Mouse (Mus musculus) MEL (cell line): Measurements from ENCODE around the gene Dtl. TPM values are rescaled to one million over a fixed set of nuclear protein-coding genes. Genes with fewer than 3 reads are reported as not detected.

ENCODE experiments used
- DNase-seq: peaks from one replicate; pipeline ENCODE4 v3.0.0; 2011; ENCODE audit warnings: low read depth, low spot score
- H3K27ac ChIP-seq: 2 replicates; pipeline ENCODE4 v1.5.1; 2012; ENCODE audit warnings: low read depth, mild to moderate bottlenecking, control low read depth, low read length, moderate library complexity; ENCODE audit not compliant: control insufficient read depth
- H3K27me3 ChIP-seq, 2 experiments: fragments of 150-350 bp in 1 of 2; sonication (generic) in 1 of 2; 2 replicates each; pipeline ENCODE4 v1.6.1; 2012; ENCODE audit warnings: low read length in 2 of 2, mild to moderate bottlenecking in 2 of 2, improper control_type of control experiment in 1 of 2, moderate library complexity in 1 of 2; ENCODE audit not compliant: insufficient read depth in 2 of 2, control insufficient read depth in 1 of 2
- H3K36me3 ChIP-seq, 2 experiments: 2 replicates each; pipeline ENCODE4 v1.6.1; 2012 to 2014; ENCODE audit warnings: low read length in 2 of 2, improper control_type of control experiment in 1 of 2, inconsistent platforms in 1 of 2, mild to moderate bottlenecking in 1 of 2; ENCODE audit not compliant: insufficient read depth in 2 of 2, control insufficient read depth in 1 of 2
- H3K4me1 ChIP-seq, 2 experiments: fragments of 150-350 bp in 1 of 2; sonication (generic) in 1 of 2; 2 replicates each; pipeline ENCODE4 v1.6.1; 2012; ENCODE audit warnings: low read length in 2 of 2, improper control_type of control experiment in 1 of 2, mild to moderate bottlenecking in 1 of 2; ENCODE audit not compliant: insufficient read depth in 2 of 2, control insufficient read depth in 1 of 2
- H3K4me3 ChIP-seq, 2 experiments: fragments of 150-350 bp in 1 of 2; sonication (generic) in 1 of 2; 2 replicates each; pipeline ENCODE4 v1.5.1; 2012; ENCODE audit warnings: low read depth in 2 of 2, low read length in 2 of 2, mild to moderate bottlenecking in 2 of 2, moderate library complexity in 2 of 2, control low read depth in 1 of 2, improper control_type of control experiment in 1 of 2; ENCODE audit not compliant: control insufficient read depth in 1 of 2, insufficient read depth in 1 of 2
- H3K79me2 ChIP-seq: 2 replicates; pipeline ENCODE4 v1.6.1; 2012; ENCODE audit warnings: mild to moderate bottlenecking, low read length, moderate library complexity; ENCODE audit not compliant: control insufficient read depth, poor library complexity, insufficient read depth
- H3K9ac ChIP-seq: 2 replicates; pipeline ENCODE4 v1.6.1; 2012; ENCODE audit warnings: low read depth, mild to moderate bottlenecking, control low read depth, low read length, moderate library complexity; ENCODE audit not compliant: control insufficient read depth, poor library complexity, severe bottlenecking
- H3K9me3 ChIP-seq: fragments of 150-350 bp; sonication (generic); replicated peaks from 2 replicates; pipeline ENCODE4 v1.6.1; 2012; ENCODE audit warnings: mild to moderate bottlenecking, low read length, improper control_type of control experiment, moderate library complexity; ENCODE audit not compliant: insufficient read depth
- CHD1 ChIP-seq: IDR thresholded peaks from 2 replicates; pipeline ENCODE4 v1.6.1; 2012; ENCODE audit warnings: low read depth, mild to moderate bottlenecking, inconsistent platforms, low read length, improper control_type of control experiment
- E2F4 ChIP-seq: IDR thresholded peaks from 2 replicates; pipeline ENCODE4 v1.6.1; 2011; ENCODE audit warnings: low read depth, low read length, improper control_type of control experiment, borderline replicate concordance
- ELF1 ChIP-seq: IDR thresholded peaks from 2 replicates; pipeline ENCODE4 v1.6.1; 2014; ENCODE audit warnings: low read depth, mild to moderate bottlenecking, inconsistent platforms, low read length, improper control_type of control experiment, moderate library complexity
- HCFC1 ChIP-seq: IDR thresholded peaks from 2 replicates; pipeline ENCODE4 v1.6.1; 2012; ENCODE audit warnings: low read depth, mild to moderate bottlenecking, inconsistent platforms, low read length, improper control_type of control experiment, moderate library complexity
- MAFK ChIP-seq: IDR thresholded peaks from 2 replicates; pipeline ENCODE4 v1.6.1; 2011; ENCODE audit warnings: low read depth, mild to moderate bottlenecking, low read length, improper control_type of control experiment, borderline replicate concordance
- MAZ ChIP-seq: IDR thresholded peaks from 2 replicates; pipeline ENCODE4 v1.6.1; 2012; ENCODE audit warnings: low read depth, mild to moderate bottlenecking, inconsistent platforms, low read length, improper control_type of control experiment
- MEF2A ChIP-seq: IDR thresholded peaks from 2 replicates; pipeline ENCODE4 v1.6.1; 2014; ENCODE audit warnings: low read depth, mild to moderate bottlenecking, inconsistent platforms, low read length, improper control_type of control experiment; ENCODE audit not compliant: poor library complexity, insufficient replicate concordance, severe bottlenecking; ENCODE audit errors: extremely low read depth
- MXI1 ChIP-seq: IDR thresholded peaks from 2 replicates; pipeline ENCODE4 v1.6.1; 2011; ENCODE audit warnings: mild to moderate bottlenecking, low read depth, low read length, improper control_type of control experiment
- POLR2A ChIP-seq, 2 experiments: IDR thresholded peaks; 2 replicates each; pipeline ENCODE4 v1.6.1; 2011 to 2012; ENCODE audit warnings: low read length in 2 of 2, mild to moderate bottlenecking in 2 of 2, control low read depth in 1 of 2, improper control_type of control experiment in 1 of 2, low read depth in 1 of 2, moderate library complexity in 1 of 2; ENCODE audit not compliant: control insufficient read depth in 1 of 2, insufficient read depth in 1 of 2, poor library complexity in 1 of 2
- POLR2AphosphoS5 ChIP-seq: IDR thresholded peaks from 2 replicates; pipeline ENCODE4 v1.6.1; 2012; ENCODE audit warnings: low read depth, borderline replicate concordance, mild to moderate bottlenecking, inconsistent platforms, low read length, moderate library complexity, mixed read lengths
- RAD21 ChIP-seq: IDR thresholded peaks from 2 replicates; pipeline ENCODE4 v1.6.1; 2011; ENCODE audit warnings: mild to moderate bottlenecking, low read depth, low read length, improper control_type of control experiment
- SIN3A ChIP-seq: IDR thresholded peaks from 2 replicates; pipeline ENCODE4 v1.6.1; 2012; ENCODE audit warnings: low read length, improper control_type of control experiment, inconsistent platforms
- TBP ChIP-seq: IDR thresholded peaks from 2 replicates; pipeline ENCODE4 v1.8.0; 2011; ENCODE audit warnings: low read depth, low read length, improper control_type of control experiment
- TCF12 ChIP-seq: IDR thresholded peaks from 2 replicates; pipeline ENCODE4 v1.6.1; 2014; ENCODE audit warnings: low read depth, mild to moderate bottlenecking, inconsistent platforms, low read length, improper control_type of control experiment, moderate library complexity
- USF1 ChIP-seq: IDR thresholded peaks from 2 replicates; pipeline ENCODE4 v1.6.1; 2014; ENCODE audit warnings: low read depth, mild to moderate bottlenecking, inconsistent platforms, low read length, improper control_type of control experiment, moderate library complexity
- ZC3H11A ChIP-seq: IDR thresholded peaks from 2 replicates; pipeline ENCODE4 v1.6.1; 2012; ENCODE audit warnings: low read depth, mild to moderate bottlenecking, inconsistent platforms, low read length, improper control_type of control experiment
- ZKSCAN1 ChIP-seq: IDR thresholded peaks from 2 replicates; pipeline ENCODE4 v1.6.1; 2012; ENCODE audit warnings: low read depth, mild to moderate bottlenecking, inconsistent platforms, low read length, improper control_type of control experiment, moderate library complexity
- ZMIZ1 ChIP-seq: IDR thresholded peaks from 2 replicates; pipeline ENCODE4 v1.6.1; 2012; ENCODE audit warnings: low read depth, mild to moderate bottlenecking, inconsistent platforms, low read length, improper control_type of control experiment, moderate library complexity
- polyA plus RNA-seq, 2 experiments: library from polyadenylated mRNA; stranded (reverse) in 1 of 2; unstranded in 1 of 2; fragments of >175 nt in 1 of 2; fragments of >200 nt in 1 of 2; gene quantifications; 2 replicates each; pipeline versions ENCODE4 v1.2.1 to v1.2.4; 2012; ENCODE audit warnings: low replicate concordance in 2 of 2, low read depth in 1 of 2; ENCODE audit not compliant: insufficient read length in 2 of 2, insufficient read depth in 1 of 2, missing spikeins in 1 of 2
- total RNA-seq: library from RNA; depleted of rRNA; stranded (reverse); fragments of 300-350 nt; gene quantifications from 2 replicates; pipeline ENCODE4 v1.2.3, GENCODE M21; 2012

The Dtl gene
- total and polyA plus RNA-seq, 3 experiments: 42.3 to 64.6 (median 53.5) TPM

GRCm38 (mm10) chr1:191609051-191609450 is 33.7 kb upstream of the Dtl start:
- TF ChIP-seq USF1: no peak
- TF ChIP-seq MAZ: no peak
- H3K27me3 ChIP-seq: no peaks in the 10 kb centered on the region
- no peaks in the 10 kb centered on the region for H3K4me1 ChIP-seq
- H3K27ac ChIP-seq: no peak overlapping the region
- H3K79me2 ChIP-seq: no peaks in the 10 kb centered on the region
- no peaks in the 10 kb centered on the region for H3K9me3 ChIP-seq
- no peak overlapping the region for H3K4me3 ChIP-seq
- H3K36me3 ChIP-seq: peaks cover 0 to 31% of the 10 kb centered on the region in 2 experiments; a peak in 2 of 4 replicates
- no peak overlapping the region for H3K9ac ChIP-seq
- DNase-seq: no peak

GRCm38 (mm10) chr1:191604690-191605089 is 29.3 kb upstream of the Dtl start:
- no peak overlapping the region for H3K4me3 ChIP-seq
- H3K9me3 ChIP-seq: no peaks in the 10 kb centered on the region
- H3K4me1 ChIP-seq: no peaks in the 10 kb centered on the region
- no peak for DNase-seq
- H3K9ac ChIP-seq: no peak overlapping the region
- peaks cover 0 to 24% of the 10 kb centered on the region in 2 experiments; a peak in 2 of 4 replicates for H3K36me3 ChIP-seq
- H3K27me3 ChIP-seq: no peaks in the 10 kb centered on the region
- no peaks in the 10 kb centered on the region for H3K79me2 ChIP-seq
- H3K27ac ChIP-seq: no peak overlapping the region
- TF ChIP-seq POLR2AphosphoS5 (no peak), POLR2A (IDR thresholded peaks at IDR 0.05; ENCODE audit: control insufficient read depth in 1 of 2, insufficient read depth in 1 of 2, low read depth in 1 of 2, low read length in 2 of 2, poor library complexity in 1 of 2) (no peak), TBP (no peak), E2F4 (no peak), TCF12 (no peak), ZKSCAN1 (no peak), MXI1 (no peak), HCFC1 (no peak), ZC3H11A (no peak), MEF2A (no peak), CHD1 (no peak), RAD21 (no peak), ZMIZ1 (no peak), MAFK (no peak), SIN3A (no peak), ELF1 (no peak)
